Comparison of ENCODE assay signal across 8 mouse cellular contexts in the genomic region with DNA sequence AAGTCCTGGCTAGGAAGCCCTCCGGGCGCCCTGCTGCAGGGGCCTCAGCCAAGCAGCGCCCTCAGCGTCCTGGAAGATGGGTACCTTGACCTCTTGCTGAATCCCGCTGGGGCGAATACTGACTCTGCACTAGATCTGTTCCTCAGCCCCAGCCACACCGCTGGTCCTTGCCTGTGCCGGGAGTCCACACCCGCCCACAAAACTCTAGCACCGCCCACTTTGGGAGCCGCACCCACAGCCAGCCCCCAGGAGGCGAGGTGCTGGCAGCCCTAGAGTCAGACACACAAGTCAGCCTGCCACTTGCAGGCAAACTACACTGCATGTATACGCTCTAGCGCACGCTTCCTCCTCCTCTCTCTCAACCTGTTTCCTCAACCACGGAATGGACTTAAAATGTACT. TPM values are rescaled to one million over a fixed set of nuclear protein-coding genes. Genes with fewer than 3 reads are reported as not detected.
A peak's percentile ranks its signal among the peaks of the same experiment; 100 is the strongest.
DNase-seq lines count a peak whose midpoint lies in the region; ATAC-seq lines count a peak whose summit lies in the region.

A gene (minus strand): TSS at position 148 of the 400 bp plus-strand sequence.

- 18% methylated on average over 16 of the region's 16 CpGs for WGBS in hindbrain, embryonic 10.5 days
- 25% methylated on average over 16 of the region's 16 CpGs for WGBS in hindbrain, embryonic 14.5 days
- 25% methylated on average over 16 of the region's 16 CpGs for WGBS in forebrain, embryonic 15.5 days
- 18% methylated on average over 16 of the region's 16 CpGs for WGBS in limb, embryonic 11.5 days
- WGBS in midbrain, embryonic 10.5 days = 18% methylated on average over 16 of the region's 16 CpGs

- H3K9ac ChIP-seq in hindbrain, embryonic 14.5 days = no peak within 1 kb of the TSS
- H3K9ac ChIP-seq in forebrain, embryonic 15.5 days (replicated peaks) = no peak within 1 kb of the TSS
- no peak within 1 kb of the TSS for H3K9ac ChIP-seq in limb, embryonic 11.5 days (ENCODE audit: low read length)

- H3K4me2 ChIP-seq in hindbrain, embryonic 14.5 days (replicated peaks) = no peak within 1 kb of the TSS
- H3K4me2 ChIP-seq in forebrain, embryonic 15.5 days (replicated peaks) = no peak within 1 kb of the TSS
- H3K4me2 ChIP-seq in limb, embryonic 11.5 days (ENCODE audit: low read depth, severe bottlenecking) = peak within 1 kb of the TSS; percentile 22; the same call in 1 of the 2 replicates

- no peak for ATAC-seq in hindbrain, embryonic 14.5 days (ENCODE audit: low FRiP score)
- peak; percentile 44 for ATAC-seq in forebrain, embryonic 15.5 days (replicated peaks)
- ATAC-seq in hematopoietic stem cell, adult 5-6 weeks (replicated peaks in 1 of 2; ENCODE audit: insufficient read depth in 1 of 2, low FRiP score in 2 of 2, low TSS enrichment in 1 of 2, low read depth in 1 of 2, poor library complexity in 2 of 2, severe bottlenecking in 2 of 2) = peak; percentile 81 to 82
- ATAC-seq in limb, embryonic 11.5 days (ENCODE audit: insufficient number of reproducible peaks, low FRiP score, low TSS enrichment, low read depth) = peak; percentile 44; the same call in 1 of the 2 replicates

- peak; percentile 27 for DNase-seq in hindbrain, embryonic 10.5 days (ENCODE audit: low spot score)
- DNase-seq in hindbrain, embryonic 14.5 days (ENCODE audit: low spot score) = no peak
- DNase-seq in limb, embryonic 11.5 days (ENCODE audit: low spot score) = peak; percentile 56
- peak; percentile 19 for DNase-seq in midbrain, embryonic 10.5 days (ENCODE audit: low spot score)
- DNase-seq in thymus, postnatal 10 days (ENCODE audit: low spot score in 2 of 2) = peak; percentile 4 to 18
- no peak for DNase-seq in cerebellum, adult 9-10 months

- H3K36me3 ChIP-seq in hindbrain, embryonic 10.5 days = no peaks in the 10 kb centered on the region
- H3K36me3 ChIP-seq in hindbrain, embryonic 14.5 days (replicated peaks; ENCODE audit: control insufficient read depth, insufficient read depth) = no peaks in the 10 kb centered on the region
- H3K36me3 ChIP-seq in forebrain, embryonic 15.5 days = no peaks in the 10 kb centered on the region
- no peaks in the 10 kb centered on the region for H3K36me3 ChIP-seq in limb, embryonic 11.5 days (ENCODE audit: control insufficient read depth, insufficient read depth, low read length)
- H3K36me3 ChIP-seq in midbrain, embryonic 10.5 days = no peaks in the 10 kb centered on the region

- no peaks in the 10 kb centered on the region for H3K9me3 ChIP-seq in hindbrain, embryonic 10.5 days
- H3K9me3 ChIP-seq in hindbrain, embryonic 14.5 days (ENCODE audit: control insufficient read depth, low read length) = no peaks in the 10 kb centered on the region
- no peaks in the 10 kb centered on the region for H3K9me3 ChIP-seq in forebrain, embryonic 15.5 days
- H3K9me3 ChIP-seq in limb, embryonic 11.5 days (ENCODE audit: control insufficient read depth, low read length) = no peaks in the 10 kb centered on the region
- no peaks in the 10 kb centered on the region for H3K9me3 ChIP-seq in midbrain, embryonic 10.5 days (replicated peaks)

- no peak within 1 kb of the TSS for H3K27ac ChIP-seq in hindbrain, embryonic 10.5 days
- H3K27ac ChIP-seq in hindbrain, embryonic 14.5 days = no peak within 1 kb of the TSS
- H3K27ac ChIP-seq in forebrain, embryonic 15.5 days (replicated peaks) = no peak within 1 kb of the TSS
- no peak within 1 kb of the TSS for H3K27ac ChIP-seq in limb, embryonic 11.5 days (replicated peaks; ENCODE audit: low read depth, low read length)
- H3K27ac ChIP-seq in midbrain, embryonic 10.5 days (replicated peaks) = no peak within 1 kb of the TSS; the same call in 1 of the 2 replicates

- peaks cover 11% of the 10 kb centered on the region; the same call in 1 of the 2 replicates for H3K27me3 ChIP-seq in hindbrain, embryonic 10.5 days (ENCODE audit: insufficient read depth, poor library complexity, severe bottlenecking)
- no peaks in the 10 kb centered on the region for H3K27me3 ChIP-seq in hindbrain, embryonic 14.5 days (ENCODE audit: control insufficient read depth, insufficient read depth, low read length)
- peaks cover 6% of the 10 kb centered on the region; the same call in 1 of the 2 replicates for H3K27me3 ChIP-seq in forebrain, embryonic 15.5 days
- H3K27me3 ChIP-seq in limb, embryonic 11.5 days (ENCODE audit: control insufficient read depth, insufficient read depth, low read length) = no peaks in the 10 kb centered on the region
- peaks cover 7% of the 10 kb centered on the region; the same call in 1 of the 2 replicates for H3K27me3 ChIP-seq in midbrain, embryonic 10.5 days (ENCODE audit: low read depth, poor library complexity, severe bottlenecking)

- H3K4me1 ChIP-seq in hindbrain, embryonic 10.5 days (replicated peaks) = peaks cover 19% of the 10 kb centered on the region
- H3K4me1 ChIP-seq in hindbrain, embryonic 14.5 days (replicated peaks; ENCODE audit: control insufficient read depth, insufficient read depth, low read length) = no peaks in the 10 kb centered on the region
- no peaks in the 10 kb centered on the region for H3K4me1 ChIP-seq in forebrain, embryonic 15.5 days
- no peaks in the 10 kb centered on the region for H3K4me1 ChIP-seq in limb, embryonic 11.5 days (ENCODE audit: control insufficient read depth, insufficient read depth, low read length)
- peaks cover 18% of the 10 kb centered on the region for H3K4me1 ChIP-seq in midbrain, embryonic 10.5 days

- no peak within 1 kb of the TSS for H3K4me3 ChIP-seq in hindbrain, embryonic 10.5 days
- H3K4me3 ChIP-seq in hindbrain, embryonic 14.5 days (replicated peaks; ENCODE audit: low read length) = no peak within 1 kb of the TSS
- no peak within 1 kb of the TSS for H3K4me3 ChIP-seq in forebrain, embryonic 15.5 days
- H3K4me3 ChIP-seq in limb, embryonic 11.5 days (ENCODE audit: low read depth, low read length) = no peak within 1 kb of the TSS
- H3K4me3 ChIP-seq in midbrain, embryonic 10.5 days = no peak within 1 kb of the TSS

RNA-seq across cellular contexts. Expression of the gene that starts here (rescaled TPM):
- not detected in 2 replicates for polyA plus RNA-seq in hindbrain, embryonic 10.5 days (2016; fragmentation: Nextera tagmentation; extraction: Ambion mirVana)
- polyA plus RNA-seq in hindbrain, embryonic 14.5 days (2014; fragmentation: Nextera tagmentation; extraction: Ambion mirVana) = 0.13 and 0.14 TPM in 2 replicates
- polyA plus RNA-seq in forebrain, embryonic 15.5 days (2015; fragmentation: Nextera tagmentation; extraction: Ambion mirVana) = 0.04 and 0.05 TPM in 2 replicates
- not detected in 2 replicates for total RNA-seq in hematopoietic stem cell, adult 5-6 weeks (2017)
- not detected in 2 replicates for polyA plus RNA-seq in limb, embryonic 11.5 days (2014; fragmentation: Nextera tagmentation; extraction: Ambion mirVana)
- polyA plus RNA-seq in midbrain, embryonic 10.5 days (2016; fragmentation: Nextera tagmentation; extraction: Ambion mirVana) = 0.04 TPM in 1 of 2 replicates, not detected in the other

Comparison
In these comparisons a context has a peak if more than half of its experiments do, and no peak if none do; other contexts are left out.
1. Peak in DNase-seq in hindbrain, embryonic 10.5 days; RNA of the gene not detected or under 1 TPM.
2. Peak in ATAC-seq in forebrain, embryonic 15.5 days; RNA of the gene not detected or under 1 TPM.
3. Peak in ATAC-seq in hematopoietic stem cell, adult 5-6 weeks; RNA of the gene not detected or under 1 TPM.
4. Peak in DNase-seq, ATAC-seq and H3K4me2 ChIP-seq in limb, embryonic 11.5 days; RNA of the gene not detected or under 1 TPM.
5. Peak in DNase-seq in midbrain, embryonic 10.5 days; RNA of the gene not detected or under 1 TPM.
6. DNase-seq: peak in thymus, postnatal 10 days (2 of 2); none in hindbrain, embryonic 14.5 days (single experiment) and cerebellum, adult 9-10 months (single experiment).